ENCODE assay signal across 11 mouse cellular contexts in genomic region chr5:144183647-144184335, GRCm38 (mm10). TPM values are rescaled to one million over a fixed set of nuclear protein-coding genes. Genes with fewer than 3 reads are reported as not detected.
DNase-seq lines count a peak whose midpoint lies in the region; ATAC-seq and TF ChIP-seq lines count a peak whose summit lies in the region.
"Had no signal": no experiment of that assay in that cellular context is flagged by ENCODE, and none has a peak within 500 bp of the region (broad histone marks: within the 10 kb centered on the region; RNA-seq: fewer than 3 reads in every experiment).

No protein-coding gene starts in this region.

- no peaks in the 10 kb centered on the region for H3K27me3 ChIP-seq in embryonic facial prominence, embryonic 14.5 days (replicated peaks; ENCODE audit: control insufficient read depth, insufficient read depth, low read length)
- H3K27me3 ChIP-seq in embryonic facial prominence, embryonic 10.5 days (replicated peaks; ENCODE audit: low read depth, poor library complexity, severe bottlenecking): no peaks in the 10 kb centered on the region
- no peaks in the 10 kb centered on the region for H3K27me3 ChIP-seq in G1E (ENCODE audit: insufficient read depth, low read length)
- H3K27me3 ChIP-seq in intestine, embryonic 16.5 days (replicated peaks; ENCODE audit: control insufficient read depth, insufficient read depth, low read length): no peaks in the 10 kb centered on the region

- peak; percentile 27; the same call in 1 of the 2 replicates for ATAC-seq in embryonic facial prominence, embryonic 14.5 days (ENCODE audit: low read depth)
- ATAC-seq in G1E (ENCODE audit: extremely low read depth, insufficient number of reproducible peaks, low FRiP score, poor library complexity, severe bottlenecking): no peak
- ATAC-seq in intestine, embryonic 16.5 days: peak; percentile 72

- H3K9ac ChIP-seq in embryonic facial prominence, embryonic 14.5 days (ENCODE audit: low read depth, low read length): no peak overlapping the region
- no peak overlapping the region for H3K9ac ChIP-seq in intestine, embryonic 16.5 days (ENCODE audit: low read depth, low read length)

- peak; percentile 44 for DNase-seq in embryonic facial prominence, embryonic 14.5 days (ENCODE audit: low spot score)
- DNase-seq in embryonic facial prominence, embryonic 10.5 days (ENCODE audit: low spot score): no peak
- DNase-seq in G1E (ENCODE audit: low spot score): peak; percentile 31
- peak; percentile 89 for DNase-seq in skeletal muscle tissue, adult 2 months (ENCODE audit: low read depth, low spot score)
- no peak for DNase-seq in neural tube, embryonic 10.5 days (ENCODE audit: extremely low spot score, low spot score)
- DNase-seq in adrenal gland, adult 8-10 months: no peak
- no peak for DNase-seq in natural killer cell, adult 2 months (ENCODE audit: low spot score in 2 of 2)
- DNase-seq: embryo, embryonic 11 days; heart, postnatal 36 days; right cerebral cortex, postnatal 4 days had no signal

- peaks cover 14% of the 10 kb centered on the region for H3K36me3 ChIP-seq in embryonic facial prominence, embryonic 14.5 days (ENCODE audit: control insufficient read depth, insufficient read depth, low read length)
- peaks cover 80% of the 10 kb centered on the region for H3K36me3 ChIP-seq in embryonic facial prominence, embryonic 10.5 days (replicated peaks)
- H3K36me3 ChIP-seq in G1E (replicated peaks): peaks cover 77% of the 10 kb centered on the region
- H3K36me3 ChIP-seq in intestine, embryonic 16.5 days (ENCODE audit: control insufficient read depth, insufficient read depth, low read length): peaks cover 5% of the 10 kb centered on the region; the same call in 1 of the 2 replicates

- no peak overlapping the region for H3K27ac ChIP-seq in embryonic facial prominence, embryonic 14.5 days (replicated peaks; ENCODE audit: low read depth, low read length)
- H3K27ac ChIP-seq in embryonic facial prominence, embryonic 10.5 days (replicated peaks): no peak overlapping the region
- H3K27ac ChIP-seq in intestine, embryonic 16.5 days (ENCODE audit: low read length): no peak overlapping the region

- H3K4me2 ChIP-seq in embryonic facial prominence, embryonic 14.5 days (ENCODE audit: low read depth, low read length): no peak overlapping the region
- no peak overlapping the region for H3K4me2 ChIP-seq in intestine, embryonic 16.5 days (ENCODE audit: low read depth, low read length)

- no peaks in the 10 kb centered on the region for H3K9me3 ChIP-seq in embryonic facial prominence, embryonic 14.5 days (ENCODE audit: control insufficient read depth, low read length)
- no peaks in the 10 kb centered on the region for H3K9me3 ChIP-seq in embryonic facial prominence, embryonic 10.5 days
- no peaks in the 10 kb centered on the region for H3K9me3 ChIP-seq in G1E (replicated peaks)
- H3K9me3 ChIP-seq in intestine, embryonic 16.5 days (ENCODE audit: control insufficient read depth, low read length): no peaks in the 10 kb centered on the region

- TF ChIP-seq CTCF in G1E (IDR thresholded peaks at IDR 0.05; ENCODE audit: low read depth, low read length): no peak

- no peak overlapping the region for H3K4me3 ChIP-seq in embryonic facial prominence, embryonic 14.5 days (ENCODE audit: low read depth, low read length)
- no peak overlapping the region for H3K4me3 ChIP-seq in embryonic facial prominence, embryonic 10.5 days
- peak overlapping the region; percentile 51; the same call in 1 of the 2 replicates for H3K4me3 ChIP-seq in G1E (ENCODE audit: low read depth, low read length)
- H3K4me3 ChIP-seq in intestine, embryonic 16.5 days (ENCODE audit: low read length): no peak overlapping the region

- no peaks in the 10 kb centered on the region for H3K4me1 ChIP-seq in embryonic facial prominence, embryonic 14.5 days (ENCODE audit: control insufficient read depth, insufficient read depth, low read length)
- no peaks in the 10 kb centered on the region for H3K4me1 ChIP-seq in embryonic facial prominence, embryonic 10.5 days
- peaks cover 44% of the 10 kb centered on the region for H3K4me1 ChIP-seq in G1E (ENCODE audit: insufficient read depth, low read depth, low read length)
- peaks cover 5% of the 10 kb centered on the region for H3K4me1 ChIP-seq in intestine, embryonic 16.5 days (ENCODE audit: control insufficient read depth, insufficient read depth, low read length)

- WGBS in embryonic facial prominence, embryonic 14.5 days: 63% methylated on average over 7 of the region's 7 CpGs
- WGBS in embryonic facial prominence, embryonic 10.5 days: 80% methylated on average over 7 of the region's 7 CpGs
- WGBS in intestine, embryonic 16.5 days: 78% methylated on average over 7 of the region's 7 CpGs

RNA-seq across cellular contexts. Expression of gene Bhlha15, which starts 6.3 kb away (rescaled TPM):
- polyA plus RNA-seq in embryonic facial prominence, embryonic 14.5 days (2014; fragmentation: Nextera tagmentation; extraction: Ambion mirVana): 0.60 and 1.0 TPM in 2 replicates
- polyA plus RNA-seq in embryonic facial prominence, embryonic 10.5 days (2016; fragmentation: Nextera tagmentation; extraction: Ambion mirVana): 0.16 and 0.35 TPM in 2 replicates
- total RNA-seq in G1E (2014; fragmentation: Nextera tagmentation): 3.2 and 3.5 TPM in 2 replicates
- total RNA-seq in G1E (2017): 0.35 and 0.44 TPM in 2 replicates
- 1.4 and 1.5 TPM in 2 replicates for polyA plus RNA-seq in G1E (2012)
- polyA plus RNA-seq in intestine, embryonic 16.5 days (2015; fragmentation: Nextera tagmentation; extraction: Ambion mirVana): 10.2 and 13.0 TPM in 2 replicates
- 1 to 10 TPM in 3 of 4 experiments, under 1 TPM in 1; 0.61 to 3.0 (median 2.3) TPM for total RNA-seq in adrenal gland, adult 8-10 months (2022)
- total RNA-seq: heart, postnatal 36 days had no signal

RNA-seq across cellular contexts. Expression of gene Tecpr1, which starts 39.6 kb away (rescaled TPM):
- 19.3 and 20.6 TPM in 2 replicates for polyA plus RNA-seq in embryonic facial prominence, embryonic 14.5 days (2014; fragmentation: Nextera tagmentation; extraction: Ambion mirVana)
- polyA plus RNA-seq in embryonic facial prominence, embryonic 10.5 days (2016; fragmentation: Nextera tagmentation; extraction: Ambion mirVana): 19.3 and 21.1 TPM in 2 replicates
- total RNA-seq in G1E (2014; fragmentation: Nextera tagmentation) (7.0 and 10.8 TPM in 2 replicates), G1E (2017) (17.5 and 20.1 TPM in 2 replicates)
- polyA plus RNA-seq in G1E (2012): 5.8 and 6.9 TPM in 2 replicates
- 19.3 and 20.4 TPM in 2 replicates for polyA plus RNA-seq in intestine, embryonic 16.5 days (2015; fragmentation: Nextera tagmentation; extraction: Ambion mirVana)
- 100 to 1,000 TPM; 113 to 201 (median 148) TPM for total RNA-seq in adrenal gland, adult 8-10 months (2022)

Comparison
In these comparisons a context has a peak if more than half of its experiments do, and no peak if none do; other contexts are left out.
1. DNase-seq: peak in embryonic facial prominence, embryonic 14.5 days (single experiment), G1E (single experiment) and skeletal muscle tissue, adult 2 months (single experiment); none in embryonic facial prominence, embryonic 10.5 days (single experiment), neural tube, embryonic 10.5 days (single experiment), adrenal gland, adult 8-10 months (single experiment) and natural killer cell, adult 2 months (0 of 2).